ENCODE assay signal across 10 mouse cellular contexts in genomic region chr14:62341887-62342642, GRCm38 (mm10). TPM values are rescaled to one million over a fixed set of nuclear protein-coding genes. Genes with fewer than 3 reads are reported as not detected.
A peak's percentile ranks its signal among the peaks of the same experiment; 100 is the strongest.
DNase-seq lines count a peak whose midpoint lies in the region; ATAC-seq lines count a peak whose summit lies in the region.
"Had no signal": no experiment of that assay in that cellular context is flagged by ENCODE, and none has a peak within 500 bp of the region (broad histone marks: within the 10 kb centered on the region; RNA-seq: fewer than 3 reads in every experiment).

No protein-coding gene starts in this region.

- peaks cover 54% of the 10 kb centered on the region for H3K4me1 ChIP-seq in heart, embryonic 13.5 days

- no peak for ATAC-seq in heart, embryonic 13.5 days (ENCODE audit: extremely low read depth, insufficient number of reproducible peaks, low FRiP score, low TSS enrichment)

- H3K9ac ChIP-seq in heart, embryonic 13.5 days, result peak overlapping the region; percentile 61

- 45% methylated on average over 8 of the region's 8 CpGs for WGBS in heart, embryonic 13.5 days

- H3K9me3 ChIP-seq in heart, embryonic 13.5 days, result no peaks in the 10 kb centered on the region

- H3K4me3 ChIP-seq in heart, embryonic 13.5 days, result no peak overlapping the region

- peak overlapping the region; percentile 67 for H3K27ac ChIP-seq in heart, embryonic 13.5 days (replicated peaks)

- DNase-seq in layer of hippocampus, postnatal 10 days (ENCODE audit: low spot score in 2 of 2), result peak; percentile 14 to 27
- DNase-seq in layer of hippocampus, adult 9-11 months, result no peak
- peak; percentile 39 for DNase-seq in ZHBTc4 (ENCODE audit: low read depth, low spot score)
- DNase-seq in cerebellum, adult 18-20 months, result peak; percentile 47 to 62
- no peak for DNase-seq in adrenal gland, postnatal 10 days
- DNase-seq in embryo, embryonic 11 days, result no peak
- DNase-seq in kidney, postnatal 10 days, result no peak
- DNase-seq: gastrocnemius, postnatal 25 days; right cerebral cortex, postnatal 25 days had no signal

- peak overlapping the region; percentile 43 for H3K4me2 ChIP-seq in heart, embryonic 13.5 days

- no peaks in the 10 kb centered on the region for H3K27me3 ChIP-seq in heart, embryonic 13.5 days (replicated peaks)

- peaks cover 6% of the 10 kb centered on the region; the same call in 1 of the 2 replicates for H3K36me3 ChIP-seq in heart, embryonic 13.5 days

RNA-seq across cellular contexts. Expression of gene Dleu7, which starts 49.2 kb away (rescaled TPM):
- 1 to 10 TPM; 8.1 to 9.8 TPM for total RNA-seq in layer of hippocampus, postnatal 10 days (2021)
- polyA plus RNA-seq in heart, embryonic 13.5 days (2015; fragmentation: Nextera tagmentation; extraction: Ambion mirVana), result 1.1 and 1.2 TPM in 2 replicates
- under 1 TPM; 0.21 to 0.30 TPM for total RNA-seq in adrenal gland, postnatal 10 days (2021)
- total RNA-seq: gastrocnemius, postnatal 25 days had no signal

RNA-seq across cellular contexts. Expression of gene Rnaseh2b, which starts 49.7 kb away (rescaled TPM):
- 10 to 100 TPM; 18.7 to 19.0 TPM for total RNA-seq in layer of hippocampus, postnatal 10 days (2021)
- 53.4 and 59.4 TPM in 2 replicates for polyA plus RNA-seq in heart, embryonic 13.5 days (2015; fragmentation: Nextera tagmentation; extraction: Ambion mirVana)
- 10 to 100 TPM; 18.4 to 21.9 TPM for total RNA-seq in adrenal gland, postnatal 10 days (2021)

Comparison
In these comparisons a context has a peak if more than half of its experiments do, and no peak if none do; other contexts are left out.
1. DNase-seq: peak in layer of hippocampus, postnatal 10 days (2 of 2), ZHBTc4 (single experiment) and cerebellum, adult 18-20 months (2 of 2); none in layer of hippocampus, adult 9-11 months (single experiment), adrenal gland, postnatal 10 days (single experiment), embryo, embryonic 11 days (single experiment) and kidney, postnatal 10 days (single experiment).
2. RNA of gene Dleu7, which starts 49.2 kb away (total RNA-seq): 8.1 to 9.8 TPM in layer of hippocampus, postnatal 10 days; 0.21 to 0.30 TPM in adrenal gland, postnatal 10 days; every median in the first group is over 4 times any median in the second.